Mouse (Mus musculus) thymus, postnatal 4 days (tissue): ENCODE data around the gene Card6.
A peak's percentile ranks its signal among the peaks of the same experiment; 100 is the strongest.
"Not testable (repeated sequence)": the region's sequence is repeated elsewhere in the genome, so short reads cannot be mapped to it uniquely, and the experiment has no call there.

ENCODE experiments used
- DNase-seq: peaks from one replicate; pipeline ENCODE4 v3.0.0; 2021

Gene Card6

GRCm38 (mm10) chr15:5107686-5108654 lies at the start of gene Card6:
TSS of gene Card6 (minus strand) at chr15:5108539.
- DNase-seq = peak; percentile 54

GRCm38 (mm10) chr15:5157386-5157785 lies 49.0 kb upstream of the Card6 start:
- no peak for DNase-seq

- DNase-seq = no peak
These were observed 48.0 kb upstream of the Card6 start for GRCm38 (mm10) chr15:5156355-5156754.

- no peak for DNase-seq
These were observed 46.8 kb upstream of the Card6 start for GRCm38 (mm10) chr15:5155093-5155492.

GRCm38 (mm10) chr15:5154621-5155020 lies 46.3 kb upstream of the Card6 start:
- no peak for DNase-seq

- no peak for DNase-seq
These were observed 43.8 kb upstream of the Card6 start for GRCm38 (mm10) chr15:5152171-5152570.

GRCm38 (mm10) chr15:5149187-5149586 lies 40.8 kb upstream of the Card6 start:
- DNase-seq = no peak

- no peak for DNase-seq
These were observed 37.0 kb upstream of the Card6 start for GRCm38 (mm10) chr15:5145196-5145945.

GRCm38 (mm10) chr15:5144021-5144778 lies 35.9 kb upstream of the Card6 start:
- DNase-seq = peak; percentile 83

GRCm38 (mm10) chr15:5143361-5144020 lies 35.2 kb upstream of the Card6 start, which contains the start of gene Prkaa1:
TSS of gene Prkaa1 (plus strand) at chr15:5143861.
- peak; percentile 80 for DNase-seq

- DNase-seq = no peak
These were observed 34.4 kb upstream of the Card6 start for GRCm38 (mm10) chr15:5142714-5143113.

GRCm38 (mm10) chr15:5142047-5142446 lies 33.7 kb upstream of the Card6 start:
- no peak for DNase-seq

GRCm38 (mm10) chr15:5140357-5140756 lies 32.0 kb upstream of the Card6 start:
- no peak for DNase-seq

GRCm38 (mm10) chr15:5139863-5140262 lies 31.5 kb upstream of the Card6 start:
- no peak for DNase-seq

GRCm38 (mm10) chr15:5139366-5139765 lies 31.0 kb upstream of the Card6 start:
- DNase-seq = no peak

- no peak for DNase-seq
These were observed 29.9 kb upstream of the Card6 start for GRCm38 (mm10) chr15:5138021-5138856.

GRCm38 (mm10) chr15:5134945-5135483 lies 26.7 kb upstream of the Card6 start:
- no peak for DNase-seq

- no peak for DNase-seq
These were observed 25.8 kb upstream of the Card6 start for GRCm38 (mm10) chr15:5134179-5134578.

GRCm38 (mm10) chr15:5133301-5133700 lies 25.0 kb upstream of the Card6 start:
- no peak for DNase-seq

- DNase-seq = not testable (repeated sequence)
These were observed 22.7 kb upstream of the Card6 start for GRCm38 (mm10) chr15:5130887-5131668.
